Mouse (Mus musculus): ENCODE data around the gene Sox6. TPM values are rescaled to one million over a fixed set of nuclear protein-coding genes. Genes with fewer than 3 reads are reported as not detected.

Gene Sox6
- total RNA-seq (2014; fragmentation: Nextera tagmentation), result 0.45 and 2.6 TPM in 2 replicates
- 0.98 TPM in 1 of 2 replicates, not detected in the other for total RNA-seq (2017)

GRCm38 (mm10) chr7:116038511-116038910 is at the start of gene Sox6:
Gene Sox6, minus strand, starts transcription at chr7:116038796.
- ATAC-seq (replicated peaks; ENCODE audit: poor library complexity, severe bottlenecking), result no peak

GRCm38 (mm10) chr7:116084366-116084765 is 45.8 kb upstream of the Sox6 start, which contains the start of gene Gm4353:
Gene Gm4353, minus strand, starts transcription at chr7:116084635.
- peak; percentile 96 for ATAC-seq (replicated peaks; ENCODE audit: poor library complexity, severe bottlenecking)

- ATAC-seq (replicated peaks; ENCODE audit: poor library complexity, severe bottlenecking), result no peak
Observed at GRCm38 (mm10) chr7:116060739-116061138, 22.1 kb upstream of the Sox6 start.

- no peak for ATAC-seq (replicated peaks; ENCODE audit: poor library complexity, severe bottlenecking)
Observed at GRCm38 (mm10) chr7:116040470-116041019, 1.9 kb upstream of the Sox6 start.

GRCm38 (mm10) chr7:116039538-116040466 is 1.2 kb upstream of the Sox6 start:
- peak; percentile 94 for ATAC-seq (replicated peaks; ENCODE audit: poor library complexity, severe bottlenecking)

- no peak for ATAC-seq (replicated peaks; ENCODE audit: poor library complexity, severe bottlenecking)
Observed at GRCm38 (mm10) chr7:116039196-116039537, 571 bp upstream of the Sox6 start, which contains the start of gene 1110004F10Rik. Gene 1110004F10Rik, plus strand, starts transcription at chr7:116039397.

- no peak for ATAC-seq (replicated peaks; ENCODE audit: poor library complexity, severe bottlenecking)
Observed at GRCm38 (mm10) chr7:116038024-116038423, 572 bp downstream of the Sox6 start.

- ATAC-seq (replicated peaks; ENCODE audit: poor library complexity, severe bottlenecking), result no peak
Observed at GRCm38 (mm10) chr7:116036591-116037555, 1.7 kb downstream of the Sox6 start.

GRCm38 (mm10) chr7:116035504-116035903 is 3.1 kb downstream of the Sox6 start:
- no peak for ATAC-seq (replicated peaks; ENCODE audit: poor library complexity, severe bottlenecking)

GRCm38 (mm10) chr7:116034282-116034758 is 4.3 kb downstream of the Sox6 start:
- ATAC-seq (replicated peaks; ENCODE audit: poor library complexity, severe bottlenecking), result no peak

GRCm38 (mm10) chr7:116033371-116034241 is 5.0 kb downstream of the Sox6 start:
- peak; percentile 27 for ATAC-seq (replicated peaks; ENCODE audit: poor library complexity, severe bottlenecking)

GRCm38 (mm10) chr7:116032596-116033307 is 5.8 kb downstream of the Sox6 start:
- peak; percentile 45; the same call in 1 of the 2 replicates for ATAC-seq (replicated peaks; ENCODE audit: poor library complexity, severe bottlenecking)

- peak; percentile 20 for ATAC-seq (replicated peaks; ENCODE audit: poor library complexity, severe bottlenecking)
Observed at GRCm38 (mm10) chr7:116031718-116032595, 6.6 kb downstream of the Sox6 start.

GRCm38 (mm10) chr7:116031388-116031717 is 7.2 kb downstream of the Sox6 start:
- ATAC-seq (replicated peaks; ENCODE audit: poor library complexity, severe bottlenecking), result no peak

GRCm38 (mm10) chr7:116030597-116031387 is 7.8 kb downstream of the Sox6 start:
- no peak for ATAC-seq (replicated peaks; ENCODE audit: poor library complexity, severe bottlenecking)

GRCm38 (mm10) chr7:116029991-116030390 is 8.6 kb downstream of the Sox6 start:
- ATAC-seq (replicated peaks; ENCODE audit: poor library complexity, severe bottlenecking), result no peak

- ATAC-seq (replicated peaks; ENCODE audit: poor library complexity, severe bottlenecking), result no peak
Observed at GRCm38 (mm10) chr7:116002726-116003125, 35.9 kb downstream of the Sox6 start.
